Mouse (Mus musculus) cortical plate, adult 2 months (tissue): ENCODE results near the gene Cxcl10. TPM values are rescaled to one million over a fixed set of nuclear protein-coding genes. Genes with fewer than 3 reads are reported as not detected.

Experiments
- H3K27ac ChIP-seq: fragments of 200-500 bp; 2 replicates; pipeline ENCODE4 v1.5.1; 2012; ENCODE audit warnings: low read length, control low read depth, inconsistent platforms; ENCODE audit not compliant: insufficient read depth
- H3K4me1 ChIP-seq: fragments of 200-500 bp; 2 replicates; pipeline ENCODE4 v1.6.1; 2011; ENCODE audit warnings: low read length; ENCODE audit not compliant: control insufficient read depth, insufficient read depth
- H3K4me3 ChIP-seq: fragments of 200-500 bp; 2 replicates; pipeline ENCODE4 v1.5.1; 2011; ENCODE audit warnings: mild to moderate bottlenecking, low read length, control low read depth; ENCODE audit not compliant: insufficient read depth
- CTCF ChIP-seq: fragments of 200-500 bp; IDR thresholded peaks from 2 replicates; pipeline ENCODE4 v1.5.1; 2011; ENCODE audit warnings: mild to moderate bottlenecking, control low read depth, low read length; ENCODE audit not compliant: insufficient read depth; ENCODE audit errors: extremely low read depth
- POLR2A ChIP-seq: fragments of 200-500 bp; IDR thresholded peaks from 2 replicates; pipeline ENCODE4 v1.6.1; 2011; ENCODE audit warnings: mild to moderate bottlenecking, low read length, control low read depth; ENCODE audit not compliant: insufficient read depth; ENCODE audit errors: extremely low read depth
- polyA plus RNA-seq: library from polyadenylated mRNA; depleted of rRNA; stranded (reverse); fragments of >200 nt; gene quantifications from 2 replicates; pipeline ENCODE4 v1.2.3, GENCODE M21; 2012

Gene Cxcl10
- polyA plus RNA-seq, 1 experiment: 1.1 TPM

DNA sequence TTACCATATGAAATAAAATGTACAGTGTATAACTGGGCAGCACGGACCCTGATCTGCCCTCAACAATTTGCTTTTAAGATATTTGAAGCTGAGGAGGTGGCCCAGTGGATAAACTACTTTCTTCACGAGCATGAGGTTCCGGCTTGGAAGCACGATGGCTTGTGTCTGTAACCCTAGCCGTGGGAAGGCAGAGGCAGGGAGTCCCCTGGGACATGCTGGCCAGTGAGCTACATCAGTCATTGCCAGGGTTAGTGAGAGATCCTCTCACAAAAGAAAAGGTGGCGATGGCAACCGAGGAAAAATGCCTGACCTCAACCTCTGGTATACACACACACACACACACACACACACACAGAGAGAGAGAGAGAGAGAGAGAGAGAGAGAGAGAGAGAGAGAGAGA is 35.1 kb upstream of the Cxcl10 start:
- no peak for TF ChIP-seq CTCF
- TF ChIP-seq POLR2A: no peak
- Histone ChIP-seq H3K27ac (no peak overlapping the region), H3K4me3 (no peak overlapping the region), H3K4me1 (no peaks in the 10 kb centered on the region)

DNA sequence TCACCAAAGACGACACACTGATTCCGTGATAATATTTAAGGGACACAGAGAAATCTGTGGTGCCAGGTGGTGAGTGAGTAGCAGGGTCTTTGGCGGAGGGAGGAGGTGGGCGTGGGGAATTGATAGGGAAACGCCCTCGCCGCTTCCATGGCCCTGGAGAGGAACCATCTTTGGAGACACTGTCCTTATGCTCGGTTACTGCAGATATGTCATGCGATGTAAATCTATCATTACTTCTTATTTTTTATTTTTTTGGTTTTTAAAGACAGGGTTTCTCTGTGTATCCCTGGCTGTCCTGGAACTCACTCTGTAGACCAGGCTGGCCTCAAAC is 33.6 kb upstream of the Cxcl10 start:
- Histone ChIP-seq H3K4me1 (no peaks in the 10 kb centered on the region), H3K27ac (no peak overlapping the region), H3K4me3 (no peak overlapping the region)
- TF ChIP-seq POLR2A: no peak
- TF ChIP-seq CTCF: no peak

DNA sequence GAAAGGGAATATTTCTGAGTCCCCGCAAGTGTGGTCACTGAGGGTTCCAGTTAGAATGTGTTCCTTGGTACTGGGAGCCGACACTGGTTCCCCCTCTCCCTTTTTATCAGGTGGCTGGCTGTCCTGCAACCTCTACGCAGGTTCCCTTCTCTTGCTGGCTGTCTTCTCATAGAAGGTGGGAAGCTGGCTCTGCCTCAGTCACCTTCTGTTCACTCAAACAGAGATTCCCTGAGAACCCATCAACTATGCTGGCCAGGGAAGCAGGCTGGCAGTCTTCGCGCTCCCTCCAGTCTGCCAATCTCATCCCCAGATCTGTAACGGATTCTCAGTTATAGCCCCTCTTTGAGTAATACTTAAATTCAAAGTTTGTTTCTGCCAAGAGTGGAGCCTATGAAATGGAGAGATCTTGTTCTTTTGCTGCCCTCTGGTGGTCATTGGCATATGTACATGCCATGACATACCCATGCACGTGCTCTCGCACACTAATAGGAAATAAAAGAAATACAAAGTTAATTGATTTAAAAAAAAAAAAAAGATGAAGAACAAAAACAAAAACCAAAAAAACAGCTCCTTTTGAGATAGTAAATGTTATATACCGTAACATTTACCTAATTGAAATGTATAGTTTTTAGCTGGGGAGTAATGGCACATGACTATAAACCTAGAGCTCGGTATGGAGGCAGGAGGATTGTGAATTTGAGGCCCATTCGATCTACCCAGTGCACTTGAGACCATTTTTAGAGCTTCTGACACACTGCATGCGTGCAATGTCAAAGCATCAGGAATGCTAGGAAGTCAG is 33.1 kb upstream of the Cxcl10 start:
- peak; percentile 75 for TF ChIP-seq CTCF
- no peak for TF ChIP-seq POLR2A
- H3K27ac ChIP-seq: no peak overlapping the region
- H3K4me3 ChIP-seq: no peak overlapping the region
- H3K4me1 ChIP-seq: no peaks in the 10 kb centered on the region

DNA sequence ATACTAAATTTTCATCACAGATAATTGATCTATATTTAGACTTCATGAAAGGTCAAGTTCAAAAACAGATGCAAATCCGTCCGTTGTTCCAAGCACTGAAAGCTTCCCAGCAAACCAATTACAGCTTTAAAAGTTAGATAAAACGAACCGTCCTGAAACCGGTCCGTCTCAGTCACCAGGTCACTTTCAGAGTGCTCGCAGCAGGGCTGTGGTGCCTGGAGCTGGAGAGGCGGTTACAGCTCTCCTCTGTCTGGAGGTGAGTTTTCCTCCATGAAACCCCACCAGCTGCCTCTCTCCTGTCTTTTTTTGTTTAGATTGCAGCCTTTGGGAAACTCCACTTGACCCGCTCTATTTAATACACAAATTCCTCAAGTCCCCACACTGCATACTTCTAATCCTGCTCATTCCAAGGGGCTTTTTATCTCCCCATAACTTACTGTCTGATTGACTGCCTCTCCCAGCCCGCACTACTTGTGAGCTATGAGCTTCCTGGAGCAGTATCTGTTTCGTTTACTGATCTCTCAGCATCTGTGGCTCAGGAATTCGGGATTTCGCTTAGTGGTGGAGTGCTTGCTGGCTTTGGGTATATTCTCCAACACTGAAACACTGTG is 28.2 kb upstream of the Cxcl10 start:
- no peak overlapping the region for H3K4me3 ChIP-seq
- H3K27ac ChIP-seq: no peak overlapping the region
- TF ChIP-seq CTCF: no peak
- no peak for TF ChIP-seq POLR2A
- H3K4me1 ChIP-seq: no peaks in the 10 kb centered on the region

DNA sequence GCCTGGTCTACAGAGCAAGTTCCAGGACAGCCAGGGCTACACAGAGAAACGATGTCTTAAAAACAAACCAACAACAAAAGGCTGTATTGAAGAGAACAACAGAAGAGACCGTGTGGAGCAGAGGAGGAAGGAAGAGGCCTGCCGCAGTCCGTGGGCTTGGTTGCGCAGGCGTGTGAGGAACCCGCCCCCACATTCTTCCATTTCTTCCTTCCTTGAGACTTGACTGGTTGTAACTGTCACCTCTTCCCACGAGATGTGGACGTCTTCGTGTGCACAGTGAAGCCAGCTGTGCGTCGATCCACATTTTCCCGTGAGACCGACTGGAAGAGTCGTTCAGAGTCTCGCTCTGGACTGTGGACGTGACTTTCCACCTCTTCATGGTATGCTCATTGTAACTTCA is 26.7 kb upstream of the Cxcl10 start:
- no peak for TF ChIP-seq CTCF
- TF ChIP-seq POLR2A: no peak
- H3K4me1 ChIP-seq: no peaks in the 10 kb centered on the region
- no peak overlapping the region for H3K27ac ChIP-seq
- no peak overlapping the region for H3K4me3 ChIP-seq

DNA sequence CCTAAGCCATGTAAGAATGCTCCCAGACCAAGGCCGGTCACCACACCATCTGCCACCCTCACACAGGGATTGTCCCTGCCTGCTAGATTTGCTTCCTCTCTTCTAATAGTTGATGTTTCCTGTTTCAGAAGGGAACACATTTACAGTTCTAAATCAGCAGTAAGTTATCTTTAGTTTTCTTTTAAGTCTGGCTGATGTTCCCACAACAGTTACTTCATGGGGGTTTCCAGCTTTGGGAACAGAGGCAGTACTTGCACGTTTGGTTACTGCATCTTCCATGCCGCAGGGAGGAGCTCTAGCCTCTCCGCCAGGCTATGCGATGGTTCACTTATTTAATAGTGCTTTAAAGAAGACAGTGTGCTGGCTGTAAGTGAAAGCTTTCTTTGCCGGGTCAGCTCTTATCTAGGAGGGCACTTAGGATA is 26.0 kb upstream of the Cxcl10 start:
- no peak overlapping the region for H3K4me3 ChIP-seq
- TF ChIP-seq POLR2A (no peak), CTCF (no peak)
- H3K27ac ChIP-seq: no peak overlapping the region; the same call in 1 of the 2 replicates
- H3K4me1 ChIP-seq: no peaks in the 10 kb centered on the region

DNA sequence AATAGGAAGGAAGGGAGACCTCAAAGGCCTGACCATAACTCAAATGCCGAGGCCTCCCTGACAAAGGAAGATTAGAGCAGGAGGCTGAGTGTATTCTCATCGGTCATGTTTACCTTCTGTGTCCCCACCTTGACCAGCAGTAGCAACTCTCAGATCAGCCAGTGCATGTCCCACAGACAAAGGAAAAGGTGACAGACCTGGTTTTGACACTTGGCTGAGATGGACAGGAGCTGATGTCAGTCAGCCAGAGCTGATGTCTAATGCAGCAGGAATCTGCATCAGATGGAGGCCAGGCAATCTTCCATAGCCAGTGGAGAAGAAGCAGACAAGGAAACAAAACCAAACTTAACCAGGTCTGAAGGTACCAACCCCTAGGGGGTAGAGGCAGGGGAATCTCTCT is 23.9 kb upstream of the Cxcl10 start:
- TF ChIP-seq POLR2A: no peak
- TF ChIP-seq CTCF: no peak
- Histone ChIP-seq H3K27ac (no peak overlapping the region), H3K4me3 (no peak overlapping the region), H3K4me1 (peaks cover 3% of the 10 kb centered on the region)

DNA sequence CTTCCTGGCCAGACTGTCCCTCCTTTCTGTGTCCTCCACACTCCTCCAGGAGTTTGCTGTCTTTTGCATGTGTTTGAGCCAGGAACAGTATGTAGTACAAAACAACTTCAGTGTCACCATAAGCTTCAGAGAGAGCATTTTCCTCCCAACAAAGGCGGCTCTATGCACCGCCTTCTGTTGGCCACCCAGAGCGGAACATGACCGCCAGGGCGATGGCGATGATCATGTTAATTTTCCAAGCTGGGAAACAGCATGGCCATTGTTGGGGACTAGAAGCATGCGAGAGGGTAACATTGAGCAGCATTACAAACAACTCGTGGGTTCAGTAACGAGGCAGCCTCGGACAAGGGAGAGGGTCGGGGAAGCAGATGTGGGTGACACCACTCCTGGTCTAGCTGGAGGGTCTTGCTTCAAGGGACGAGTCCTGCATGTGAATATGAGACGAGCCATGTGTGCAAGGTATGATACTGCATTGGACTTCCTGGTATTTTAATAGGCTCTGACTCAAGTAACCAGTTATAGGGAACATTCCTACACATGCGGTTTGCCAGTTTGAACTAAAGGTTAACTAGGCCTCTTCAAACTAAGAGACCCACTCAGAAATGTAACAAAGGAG is 22.8 kb upstream of the Cxcl10 start:
- Histone ChIP-seq H3K4me1 (peaks cover 3% of the 10 kb centered on the region), H3K4me3 (no peak overlapping the region), H3K27ac (no peak overlapping the region)
- TF ChIP-seq POLR2A: no peak
- TF ChIP-seq CTCF: no peak

DNA sequence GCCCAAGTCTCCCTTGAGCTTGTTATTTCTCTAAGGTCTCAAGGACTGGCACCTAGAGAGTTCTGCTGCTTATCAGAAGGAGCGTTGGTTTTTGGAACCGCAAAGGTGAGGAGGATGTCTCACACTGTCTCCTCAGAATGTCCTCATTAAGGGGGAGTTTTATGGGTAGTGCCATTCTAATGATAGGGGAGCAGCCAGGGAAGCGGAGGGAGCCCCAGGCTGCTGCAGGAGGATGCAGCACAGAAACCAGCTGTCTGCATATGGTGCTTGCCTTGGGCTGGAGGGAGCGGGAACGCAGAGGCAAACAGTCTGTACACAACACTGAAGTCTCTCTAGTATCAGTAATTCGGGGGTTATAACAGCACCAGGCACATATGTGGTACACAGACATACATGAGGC is 22.2 kb upstream of the Cxcl10 start:
- H3K4me1 ChIP-seq: peaks cover 3% of the 10 kb centered on the region
- H3K4me3 ChIP-seq: no peak overlapping the region
- TF ChIP-seq POLR2A (no peak), CTCF (no peak)
- H3K27ac ChIP-seq: no peak overlapping the region

DNA sequence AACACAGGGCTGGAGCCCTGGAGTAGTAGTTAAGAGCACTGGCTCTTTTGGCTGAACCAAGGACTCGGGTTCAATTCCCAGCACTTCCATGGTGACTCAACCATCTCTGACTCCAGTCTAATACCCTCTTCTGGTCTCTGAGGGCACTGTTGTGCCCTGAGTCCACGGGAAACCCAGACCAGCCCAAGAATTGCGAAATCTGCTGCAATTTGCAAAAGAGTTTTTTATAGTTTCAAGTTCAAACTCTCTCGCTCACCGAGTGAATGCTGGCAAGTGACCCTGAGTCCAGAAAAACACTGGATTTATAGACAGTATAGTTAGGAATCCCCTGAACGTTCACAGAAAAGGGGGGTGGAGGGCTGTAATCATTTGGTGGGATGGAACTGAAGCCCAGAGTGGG is 21.7 kb upstream of the Cxcl10 start:
- no peak overlapping the region for H3K27ac ChIP-seq
- H3K4me3 ChIP-seq: no peak overlapping the region
- no peak for TF ChIP-seq CTCF
- TF ChIP-seq POLR2A: no peak
- H3K4me1 ChIP-seq: peaks cover 3% of the 10 kb centered on the region
